Mouse (Mus musculus) erythroid progenitor cell, adult 5-6 weeks (primary cell): Measurements from ENCODE around the gene Rfc2. TPM values are rescaled to one million over a fixed set of nuclear protein-coding genes. Genes with fewer than 3 reads are reported as not detected.

Source experiments
- ATAC-seq: replicated peaks from 2 replicates; pipeline ENCODE4 v1.8.0; 2016; ENCODE audit warnings: moderate number of reproducible peaks, mild to moderate bottlenecking, moderate TSS enrichment, inconsistent platforms; ENCODE audit not compliant: poor library complexity, low FRiP score, severe bottlenecking
- total RNA-seq, 2 experiments: library from RNA; stranded (forward) in 1 of 2; stranded (reverse) in 1 of 2; fragments of 150-400 nt in 1 of 2; fragments of 186-747, 209-891 nt in 1 of 2; gene quantifications; 2 replicates each; pipeline versions ENCODE4 v1.2.3 to v1.2.4; 2015 to 2017; ENCODE audit warnings: low replicate concordance in 2 of 2

The Rfc2 gene
- total RNA-seq (2015; ENCODE audit: low replicate concordance) (83.4 and 101 TPM in 2 replicates), total RNA-seq (2017; ENCODE audit: low replicate concordance) (51.7 and 56.7 TPM in 2 replicates)

DNA sequence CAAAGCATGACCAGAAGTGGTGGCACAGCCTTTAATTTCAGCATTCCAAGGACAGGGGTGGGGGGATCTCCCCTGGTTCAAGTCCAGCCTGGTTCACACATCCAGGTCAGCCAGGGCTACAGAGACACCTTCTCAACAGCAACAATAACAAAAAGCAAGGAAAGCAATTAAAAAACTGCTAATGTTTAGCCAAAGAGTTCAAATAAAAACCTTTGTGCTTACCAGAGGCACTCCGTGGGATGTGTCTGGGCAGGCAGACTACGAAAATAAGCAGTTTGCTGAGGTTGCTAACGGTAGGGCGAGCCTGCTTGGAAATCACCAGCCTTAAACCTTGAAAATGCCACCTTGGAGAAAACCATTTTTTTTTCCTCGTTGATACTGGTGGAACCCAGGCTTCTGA is at the start of gene Rfc2:
Rfc2 (plus strand) TSS at position 221 of the 400 bp plus-strand sequence.
- no peak for ATAC-seq

DNA sequence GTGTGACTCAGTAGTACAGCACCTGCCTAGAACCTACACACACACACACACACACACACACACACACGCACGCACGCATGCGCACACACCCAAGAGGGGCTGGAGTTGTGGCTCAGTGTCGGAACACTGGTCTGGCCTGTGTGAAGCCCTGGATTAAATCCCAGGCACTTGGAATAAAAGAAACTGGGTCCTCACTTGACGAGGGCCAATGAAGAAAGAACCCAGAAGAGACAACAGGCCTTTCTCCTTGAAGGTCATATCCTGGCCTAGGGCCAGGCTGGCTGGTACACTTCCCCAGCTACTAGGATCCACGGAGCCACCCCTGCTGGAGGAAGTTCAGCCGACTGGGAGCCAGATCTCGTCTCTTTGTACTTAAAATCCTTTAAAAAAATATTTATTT is 49.6 kb upstream of the Rfc2 start:
- ATAC-seq = no peak

DNA sequence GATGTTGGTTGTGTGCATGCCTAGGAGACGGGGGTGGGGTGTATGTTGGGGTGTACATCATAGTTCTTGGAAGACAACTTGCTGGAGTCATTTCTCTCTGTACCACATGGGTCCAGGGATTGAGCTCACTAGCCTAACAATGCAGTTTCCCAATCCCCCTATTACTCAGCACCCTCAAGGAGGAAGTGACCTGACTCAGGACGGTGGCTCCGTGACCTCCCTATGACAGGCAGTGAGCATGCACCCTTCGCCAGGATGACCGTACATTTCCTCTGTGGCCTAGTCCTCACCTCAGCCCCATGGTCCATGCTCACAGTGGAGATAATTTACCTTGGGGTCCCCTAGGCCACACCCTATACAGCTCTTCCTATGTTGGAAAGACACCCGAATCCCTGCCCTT is 48.7 kb upstream of the Rfc2 start:
- no peak for ATAC-seq

GRCm38 (mm10) chr5:134536036-134536435 is 45.1 kb upstream of the Rfc2 start:
- ATAC-seq = no peak

DNA sequence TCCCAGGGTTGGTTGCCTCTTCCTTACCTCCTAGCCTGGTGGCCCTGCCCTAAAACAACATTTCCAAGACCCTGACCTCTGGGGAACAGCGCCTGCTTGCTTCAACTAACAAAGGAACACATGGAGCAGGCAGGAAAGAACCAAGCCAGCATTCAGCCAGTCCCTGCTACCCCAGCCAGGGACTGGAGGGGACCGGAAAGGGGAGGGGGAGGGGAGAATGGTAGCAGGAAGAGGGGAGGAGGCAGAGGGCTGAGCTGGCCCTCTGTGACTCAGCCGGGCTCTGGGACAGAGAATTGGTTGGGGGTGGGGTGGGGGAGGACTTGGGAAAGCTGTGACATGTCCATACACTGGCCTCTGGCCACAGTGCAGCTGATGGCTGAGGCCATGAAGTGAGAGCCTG is 41.3 kb upstream of the Rfc2 start:
- no peak for ATAC-seq

DNA sequence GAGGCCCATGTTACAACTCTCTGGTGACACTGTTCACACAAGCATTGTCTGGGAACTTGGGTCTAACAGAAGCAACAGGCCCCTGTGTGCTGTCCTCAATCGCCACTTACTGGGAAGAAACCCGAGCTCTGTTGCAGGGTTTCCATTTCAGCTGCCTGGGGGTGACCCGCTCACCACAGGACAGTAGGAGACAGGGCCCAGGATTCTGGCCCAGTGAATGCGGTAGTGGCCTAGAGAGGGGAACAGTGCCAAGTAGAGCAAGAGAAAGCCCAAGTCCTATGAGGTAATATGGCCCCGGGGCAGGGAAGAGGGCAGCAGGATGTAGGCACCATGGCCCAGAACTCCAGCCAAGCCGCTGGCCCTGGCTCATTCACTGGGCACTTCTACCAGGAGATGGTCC is 40.3 kb upstream of the Rfc2 start:
- no peak for ATAC-seq

DNA sequence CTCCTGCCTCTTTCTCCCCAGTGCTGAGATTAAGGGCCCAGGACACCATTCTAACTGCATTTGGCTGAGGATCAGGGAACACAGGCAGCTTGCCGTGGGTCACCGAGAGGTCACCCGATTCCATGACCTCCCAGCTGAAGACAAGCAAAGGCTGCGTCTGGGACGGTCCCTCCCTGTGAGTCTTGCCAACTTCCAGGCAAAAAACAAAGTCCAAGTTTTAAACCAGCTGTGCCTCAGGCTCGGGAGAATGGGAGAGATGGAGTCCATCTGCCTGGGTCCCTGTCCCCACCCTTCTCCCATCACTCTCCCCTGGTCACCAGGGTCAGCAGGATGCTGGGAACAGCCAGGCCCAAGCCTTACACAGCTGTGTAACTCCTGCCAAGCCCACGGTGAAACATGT is 39.5 kb upstream of the Rfc2 start:
- ATAC-seq = no peak

GRCm38 (mm10) chr5:134544516-134545241 is 36.5 kb upstream of the Rfc2 start:
- no peak for ATAC-seq

DNA sequence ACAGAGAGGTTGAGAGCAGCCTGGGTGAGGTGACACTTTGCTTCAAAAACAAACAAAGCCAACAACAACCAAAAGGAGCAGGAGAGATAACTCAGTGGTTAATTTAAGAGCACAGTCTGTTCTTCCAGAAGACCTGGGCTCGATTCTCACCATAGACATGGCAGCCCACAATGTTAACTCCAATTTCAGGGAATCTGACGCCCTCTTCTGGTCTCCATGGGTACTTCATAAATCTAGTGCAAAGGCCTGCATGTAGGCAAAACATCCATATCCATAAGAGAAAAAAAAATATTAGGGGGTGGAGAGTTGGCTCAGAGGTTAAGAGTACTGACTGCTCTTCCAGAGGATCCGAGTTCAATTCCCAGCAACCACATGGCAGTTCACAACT is 35.9 kb upstream of the Rfc2 start:
- no peak for ATAC-seq

DNA sequence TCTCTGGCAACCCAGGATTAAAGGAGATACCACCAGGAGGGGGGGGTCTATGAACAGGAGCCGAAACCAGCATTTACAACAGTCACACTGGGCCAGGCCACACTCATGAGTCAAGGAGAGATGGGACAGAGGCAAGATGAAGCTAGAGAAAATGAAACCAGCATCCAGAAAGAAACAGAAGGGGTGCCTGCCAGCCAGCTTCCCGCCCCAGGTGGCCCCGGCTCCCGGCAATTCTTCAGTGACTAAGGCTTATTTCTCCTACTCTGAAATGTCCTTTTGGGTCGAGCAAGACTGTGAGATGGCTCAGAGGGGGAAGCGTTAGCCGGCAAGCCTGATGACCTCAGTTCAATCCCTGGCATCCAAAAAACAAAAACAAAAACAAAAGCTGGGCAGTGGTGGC is 34.4 kb upstream of the Rfc2 start:
- ATAC-seq = no peak

DNA sequence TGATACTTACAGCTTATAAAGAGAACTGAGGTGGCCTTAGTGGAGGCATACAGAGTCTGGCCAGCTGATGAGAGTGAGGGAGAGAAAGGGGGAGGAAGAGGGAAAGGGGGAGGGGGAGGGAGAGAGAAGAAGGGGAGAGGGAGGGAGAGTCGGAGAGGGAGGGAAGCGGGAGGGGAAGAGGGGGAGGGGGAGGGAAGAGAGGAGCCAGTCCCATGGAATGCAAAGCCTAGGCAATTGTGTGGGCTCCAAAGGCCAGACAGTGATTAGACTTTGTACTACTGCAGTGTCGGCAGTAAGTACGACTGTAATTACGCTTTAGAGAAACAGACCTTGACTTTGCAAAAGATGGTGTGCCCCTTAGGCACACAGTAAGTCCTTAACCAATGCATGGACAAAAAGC is 32.9 kb upstream of the Rfc2 start:
- no peak for ATAC-seq

GRCm38 (mm10) chr5:134549640-134550168 is 31.5 kb upstream of the Rfc2 start:
- ATAC-seq = no peak

- no peak for ATAC-seq
Observed at GRCm38 (mm10) chr5:134550836-134551232, 30.3 kb upstream of the Rfc2 start.

DNA sequence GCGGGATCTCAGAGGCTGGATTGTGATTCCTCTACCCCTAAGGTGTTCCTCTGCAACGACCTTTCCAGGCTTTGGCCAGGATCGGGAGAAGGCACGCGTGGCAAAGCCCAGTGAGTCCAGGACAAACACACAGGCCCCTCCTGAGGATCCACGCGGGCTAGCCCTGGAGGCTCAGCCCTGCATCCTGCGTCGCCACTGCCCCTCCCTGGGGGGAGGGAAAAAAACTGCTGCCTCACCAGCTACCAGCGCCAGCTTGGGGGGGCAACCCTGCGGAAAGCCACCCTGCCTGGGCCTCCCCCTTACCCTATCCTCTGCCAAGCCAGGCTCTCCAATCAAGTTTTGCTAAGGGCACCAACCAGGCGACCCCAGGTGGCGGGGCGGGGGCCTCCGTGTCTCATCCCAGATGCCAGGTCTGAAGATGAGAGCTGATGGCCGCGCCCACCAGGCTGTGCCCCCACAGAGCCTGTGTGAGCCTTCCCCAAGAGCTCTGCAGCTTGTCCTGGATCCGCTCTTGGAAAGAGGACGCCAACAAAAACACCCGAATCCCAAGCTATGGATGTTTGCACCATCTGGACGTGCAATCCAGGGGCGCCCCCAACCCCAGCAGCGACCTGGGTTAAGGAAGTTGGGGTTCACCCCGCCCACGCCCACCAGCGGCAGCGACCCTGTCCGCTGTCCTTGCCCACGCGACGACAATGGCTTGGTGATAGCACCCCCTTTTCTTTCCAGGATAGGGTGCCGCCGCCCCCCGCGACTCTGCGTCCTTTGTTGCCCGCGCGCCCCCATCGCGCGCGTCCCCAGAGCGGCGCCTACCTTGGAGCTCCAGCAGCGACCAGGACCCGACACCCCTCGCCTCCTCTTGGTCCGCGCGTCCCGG is 29.7 kb upstream of the Rfc2 start:
- ATAC-seq = no peak

DNA sequence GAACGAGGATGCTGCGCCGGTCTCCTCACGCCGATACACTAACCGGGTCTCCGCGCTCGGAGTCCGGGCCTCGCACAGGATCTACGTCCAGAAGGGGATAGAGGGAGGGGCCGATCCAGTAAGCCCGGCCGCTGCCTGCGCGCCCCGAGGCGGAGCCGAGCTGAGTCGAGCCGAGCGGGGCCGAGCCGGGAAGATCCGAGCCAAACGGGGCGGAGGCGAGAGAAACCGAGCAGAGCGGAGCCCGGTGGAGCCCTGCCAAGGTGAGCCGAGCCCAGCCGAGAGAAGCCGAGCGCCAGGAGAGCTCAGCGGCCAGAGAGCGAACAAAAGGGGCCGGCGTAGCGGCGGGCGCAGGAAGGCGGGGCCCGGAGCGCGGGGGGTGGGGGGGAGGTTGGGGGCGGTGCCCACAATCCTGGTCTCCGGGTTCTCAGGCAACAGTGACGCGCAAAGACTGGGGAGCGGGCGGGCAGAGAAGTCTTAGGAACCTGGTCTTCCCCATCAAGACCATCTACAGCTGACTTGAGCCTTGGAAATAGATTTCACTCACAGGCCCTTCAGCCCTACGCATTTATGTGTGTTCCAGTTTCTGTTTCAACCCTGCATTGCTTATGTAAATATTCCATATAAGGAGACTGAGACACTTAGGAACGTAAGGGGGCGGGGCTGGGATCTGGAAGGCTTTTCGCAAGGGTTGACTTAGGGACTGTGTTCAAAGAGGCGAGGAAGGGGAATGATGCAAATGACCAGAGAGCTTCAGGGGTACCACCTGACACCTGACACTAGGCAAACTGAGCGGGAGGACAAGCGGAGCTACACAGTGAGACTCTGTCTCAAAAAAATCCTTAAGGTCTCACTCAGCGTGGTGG is 28.8 kb upstream of the Rfc2 start, which contains the start of gene Clip2:
Clip2 (minus strand) TSS at position 325 of the 863 bp plus-strand sequence.
- peak; percentile 79 for ATAC-seq

DNA sequence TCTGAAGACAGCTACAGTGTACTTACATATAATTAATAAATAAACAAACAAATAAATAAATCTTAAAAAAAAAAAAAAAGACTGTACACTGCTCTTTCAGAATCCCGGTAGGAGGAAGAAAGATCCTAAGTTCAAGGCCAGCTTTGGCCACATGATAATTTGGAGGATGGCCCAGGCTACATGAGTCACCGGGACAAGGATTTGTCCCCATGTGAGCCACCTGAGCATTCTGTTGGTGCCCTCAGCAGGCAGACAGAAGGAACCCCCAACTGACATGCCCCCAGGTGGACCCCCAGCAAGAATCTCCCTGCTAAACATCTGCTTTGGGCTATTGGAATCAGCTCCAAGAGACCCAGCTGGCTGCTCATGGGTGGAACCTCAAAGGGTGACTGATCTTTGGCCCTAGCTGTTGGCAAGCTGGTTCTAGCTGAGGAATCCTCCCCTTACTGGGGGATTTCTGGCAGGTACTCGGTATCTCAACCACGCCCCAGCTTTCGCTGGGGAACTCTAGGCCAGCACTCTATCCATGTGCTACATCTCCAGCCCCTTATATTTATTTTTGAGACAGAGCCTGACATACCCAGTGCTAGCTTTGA is 27.1 kb upstream of the Rfc2 start:
- no peak for ATAC-seq

DNA sequence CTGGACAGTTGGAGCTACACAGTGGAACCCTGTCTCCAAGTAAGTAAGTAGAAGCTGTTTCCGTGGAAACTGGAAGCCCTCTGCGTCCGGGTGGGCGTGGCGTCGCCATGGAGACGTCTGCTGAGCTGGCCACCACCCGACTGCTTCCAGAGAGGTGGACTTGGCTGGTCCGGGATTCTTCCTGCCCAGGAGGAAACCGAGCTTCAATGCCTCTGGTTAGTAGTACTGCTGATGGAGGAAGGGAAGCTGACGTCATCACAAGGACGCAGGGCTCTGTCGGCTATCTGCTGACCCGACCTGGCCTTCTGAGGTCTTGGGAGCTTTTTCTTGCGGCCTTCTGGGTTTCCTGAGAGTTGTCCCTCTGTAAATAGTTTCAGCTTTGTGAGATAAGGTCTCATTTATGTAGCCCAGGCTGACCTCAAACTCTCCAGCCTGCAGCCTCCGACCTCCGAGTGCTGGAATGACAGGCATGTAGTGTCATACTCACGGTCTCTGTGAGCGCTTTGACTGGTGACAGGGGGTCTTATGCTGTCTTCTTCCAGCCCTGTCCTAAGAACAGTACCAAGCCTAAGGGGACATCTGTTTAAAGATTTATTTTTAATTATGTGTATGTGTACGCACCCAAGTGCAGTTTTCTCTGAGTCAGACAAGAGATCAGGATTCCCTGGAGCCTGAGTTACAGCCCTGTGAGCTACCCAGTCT is 25.6 kb upstream of the Rfc2 start:
- ATAC-seq = no peak

DNA sequence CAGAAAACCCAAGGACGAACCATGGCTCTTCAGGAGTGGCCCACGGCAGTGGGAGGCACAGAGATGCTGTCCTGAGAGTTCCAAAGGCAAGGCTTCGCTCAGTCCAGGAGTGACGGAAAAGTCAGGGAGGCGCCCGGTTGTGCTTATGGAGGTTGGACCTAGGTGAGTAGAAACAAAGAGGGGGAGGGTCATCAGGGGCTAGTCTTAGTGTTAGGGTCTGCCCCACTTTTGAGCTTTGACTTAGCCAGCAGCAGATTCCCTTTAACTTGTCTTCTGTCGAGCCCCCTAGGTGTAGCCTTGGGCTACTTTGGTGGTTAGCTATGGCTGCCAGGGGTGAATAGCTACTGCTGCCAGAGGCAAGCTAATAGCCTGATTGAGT is 21.1 kb upstream of the Rfc2 start, which contains the start of gene Syna:
Syna (minus strand) TSS at position 101 of the 379 bp plus-strand sequence.
- ATAC-seq = no peak
